Mouse (Mus musculus): ENCODE measurements at regions not wholly inside any gene's neighbourhood (a gene's known extent, or its start where the extent isn't known, plus 50 kb on each side); places are given as distances from the start of the nearest gene placed in this dataset.

- TF ChIP-seq CTCF (IDR thresholded peaks at IDR 0.05; ENCODE audit: low read depth) (no peak), EP300 (optimal IDR thresholded peaks at IDR 0.05) (no peak)
Measured at GRCm38 (mm10) chr6:103335683-103336082, 174.7 kb upstream of the Chl1 start.
